ENCODE assay signal across 8 mouse cellular contexts in genomic region chr4:116220780-116221139, GRCm38 (mm10). TPM values are rescaled to one million over a fixed set of nuclear protein-coding genes. Genes with fewer than 3 reads are reported as not detected.
DNase-seq lines count a peak whose midpoint lies in the region; ATAC-seq and TF ChIP-seq lines count a peak whose summit lies in the region.

No protein-coding gene starts in this region.

- H3K9ac ChIP-seq in embryonic facial prominence, embryonic 13.5 days = peak overlapping the region; percentile 96
- H3K9ac ChIP-seq in hindbrain, postnatal 0 days (replicated peaks; ENCODE audit: low read length) = peak overlapping the region; percentile 83
- H3K9ac ChIP-seq in midbrain, embryonic 15.5 days = peak overlapping the region; percentile 88

- peak overlapping the region; percentile 84 for H3K4me3 ChIP-seq in lung, adult 2 months (replicated peaks; ENCODE audit: extremely low read depth, low read depth, low read length)
- peak overlapping the region; percentile 70 for H3K4me3 ChIP-seq in embryonic facial prominence, embryonic 13.5 days
- H3K4me3 ChIP-seq in hindbrain, postnatal 0 days (ENCODE audit: low read length) = peak overlapping the region; percentile 86
- peak overlapping the region; percentile 88 for H3K4me3 ChIP-seq in midbrain, embryonic 15.5 days

- no peaks in the 10 kb centered on the region for H3K9me3 ChIP-seq in embryonic facial prominence, embryonic 13.5 days
- H3K9me3 ChIP-seq in hindbrain, postnatal 0 days (ENCODE audit: low read length) = no peaks in the 10 kb centered on the region
- H3K9me3 ChIP-seq in midbrain, embryonic 15.5 days = no peaks in the 10 kb centered on the region

- no peaks in the 10 kb centered on the region for H3K36me3 ChIP-seq in embryonic facial prominence, embryonic 13.5 days
- H3K36me3 ChIP-seq in hindbrain, postnatal 0 days (ENCODE audit: insufficient read depth, low read length) = no peaks in the 10 kb centered on the region
- H3K36me3 ChIP-seq in midbrain, embryonic 15.5 days (replicated peaks) = no peaks in the 10 kb centered on the region

- no peaks in the 10 kb centered on the region for H3K27me3 ChIP-seq in embryonic facial prominence, embryonic 13.5 days
- H3K27me3 ChIP-seq in hindbrain, postnatal 0 days (ENCODE audit: insufficient read depth, low read length) = no peaks in the 10 kb centered on the region
- H3K27me3 ChIP-seq in midbrain, embryonic 15.5 days (replicated peaks) = no peaks in the 10 kb centered on the region

- TF ChIP-seq POLR2A in lung, adult 2 months (IDR thresholded peaks at IDR 0.05; ENCODE audit: borderline replicate concordance, extremely low read depth, low read depth, low read length) = peak; percentile 59; the same call in 1 of the 2 replicates

- peak overlapping the region; percentile 66 for H3K4me2 ChIP-seq in embryonic facial prominence, embryonic 13.5 days
- H3K4me2 ChIP-seq in hindbrain, postnatal 0 days (ENCODE audit: low read depth, low read length) = peak overlapping the region; percentile 68
- peak overlapping the region; percentile 59 for H3K4me2 ChIP-seq in midbrain, embryonic 15.5 days

- peaks cover 6% of the 10 kb centered on the region for H3K4me1 ChIP-seq in lung, adult 2 months (ENCODE audit: control insufficient read depth, insufficient read depth, low read length)
- 0 out of 2 replicates have a peak, but pooled peaks cover 4% of the 10 kb centered on the region for H3K4me1 ChIP-seq in embryonic facial prominence, embryonic 13.5 days
- H3K4me1 ChIP-seq in hindbrain, postnatal 0 days (ENCODE audit: insufficient read depth, low read length) = no peaks in the 10 kb centered on the region; the same call in 1 of the 2 replicates
- peaks cover 11% of the 10 kb centered on the region for H3K4me1 ChIP-seq in midbrain, embryonic 15.5 days

- H3K27ac ChIP-seq in embryonic facial prominence, embryonic 13.5 days = peak overlapping the region; percentile 100
- H3K27ac ChIP-seq in hindbrain, postnatal 0 days = peak overlapping the region; percentile 99
- peak overlapping the region; percentile 100 for H3K27ac ChIP-seq in midbrain, embryonic 15.5 days

- ATAC-seq in embryonic facial prominence, embryonic 13.5 days (ENCODE audit: insufficient number of reproducible peaks, insufficient read depth, low FRiP score, low TSS enrichment, low read depth) = peak; percentile 54
- ATAC-seq in hindbrain, postnatal 0 days = no peak
- no peak for ATAC-seq in midbrain, embryonic 15.5 days (replicated peaks)

- no peak for DNase-seq in lung, adult 2 months
- no peak for DNase-seq in lung, postnatal 36 days
- DNase-seq in hindbrain, postnatal 0 days (ENCODE audit: low spot score) = no peak
- DNase-seq in left cerebral cortex, adult 9 months (ENCODE audit: low spot score in 2 of 2) = no peak
- no peak for DNase-seq in thymus, postnatal 36 days
- no peak for DNase-seq in spleen, postnatal 36 days (ENCODE audit: low spot score in 2 of 2)

- WGBS in lung, adult 2 months = 2% methylated on average over 23 of the region's 26 CpGs
- under 1% methylated on average over 21 of the region's 26 CpGs for WGBS in embryonic facial prominence, embryonic 13.5 days
- 0% methylated on average over 25 of the region's 26 CpGs for WGBS in hindbrain, postnatal 0 days
- WGBS in midbrain, embryonic 15.5 days = 0% methylated on average over 26 of the region's 26 CpGs

- TF ChIP-seq CTCF in lung, adult 2 months (IDR thresholded peaks at IDR 0.05; ENCODE audit: insufficient read depth, low read length) = no peak
- TF ChIP-seq CTCF in hindbrain, postnatal 0 days (IDR thresholded peaks at IDR 0.05; ENCODE audit: low read depth) = no peak

RNA-seq across cellular contexts. Expression of gene Pik3r3, which starts 0.7 kb away (rescaled TPM):
- 23.5 and 23.8 TPM in 2 replicates for polyA plus RNA-seq in lung, adult 2 months (2012; rRNA removed)
- 28.9 and 31.6 TPM in 2 replicates for polyA plus RNA-seq in embryonic facial prominence, embryonic 13.5 days (2015; fragmentation: Nextera tagmentation; extraction: Ambion mirVana)
- total RNA-seq in hindbrain, postnatal 0 days (2014; rRNA removed) = 37.8 and 44.4 TPM in 2 replicates
- 37.7 and 39.8 TPM in 2 replicates for polyA plus RNA-seq in hindbrain, postnatal 0 days (2015; fragmentation: Nextera tagmentation; extraction: Ambion mirVana)
- polyA plus RNA-seq in midbrain, embryonic 15.5 days (2015; fragmentation: Nextera tagmentation; extraction: Ambion mirVana) = 81.1 and 89.7 TPM in 2 replicates

RNA-seq across cellular contexts. Expression of gene Gm49337, which starts 47.6 kb away (rescaled TPM):
- not detected in 2 replicates for polyA plus RNA-seq in lung, adult 2 months (2012; rRNA removed)
- polyA plus RNA-seq in embryonic facial prominence, embryonic 13.5 days (2015; fragmentation: Nextera tagmentation; extraction: Ambion mirVana) = not detected in 2 replicates
- not detected in 2 replicates for total RNA-seq in hindbrain, postnatal 0 days (2014; rRNA removed)
- not detected in 2 replicates for polyA plus RNA-seq in hindbrain, postnatal 0 days (2015; fragmentation: Nextera tagmentation; extraction: Ambion mirVana)
- not detected in 2 replicates for polyA plus RNA-seq in midbrain, embryonic 15.5 days (2015; fragmentation: Nextera tagmentation; extraction: Ambion mirVana)

RNA-seq across cellular contexts. Expression of gene 1700042G07Rik, which starts 47.6 kb away (rescaled TPM):
- polyA plus RNA-seq in lung, adult 2 months (2012; rRNA removed) = not detected in 2 replicates
- polyA plus RNA-seq in embryonic facial prominence, embryonic 13.5 days (2015; fragmentation: Nextera tagmentation; extraction: Ambion mirVana) = not detected in 2 replicates
- total RNA-seq in hindbrain, postnatal 0 days (2014; rRNA removed) = not detected in 2 replicates
- polyA plus RNA-seq in hindbrain, postnatal 0 days (2015; fragmentation: Nextera tagmentation; extraction: Ambion mirVana) = not detected in 2 replicates
- polyA plus RNA-seq in midbrain, embryonic 15.5 days (2015; fragmentation: Nextera tagmentation; extraction: Ambion mirVana) = not detected in 2 replicates

RNA-seq across cellular contexts. Expression of gene Tspan1, which starts 53.4 kb away (rescaled TPM):
- polyA plus RNA-seq in lung, adult 2 months (2012; rRNA removed) = 60.8 and 93.7 TPM in 2 replicates
- 0.98 and 1.0 TPM in 2 replicates for polyA plus RNA-seq in embryonic facial prominence, embryonic 13.5 days (2015; fragmentation: Nextera tagmentation; extraction: Ambion mirVana)
- total RNA-seq in hindbrain, postnatal 0 days (2014; rRNA removed) = 0.16 and 0.40 TPM in 2 replicates
- 0.21 and 0.34 TPM in 2 replicates for polyA plus RNA-seq in hindbrain, postnatal 0 days (2015; fragmentation: Nextera tagmentation; extraction: Ambion mirVana)
- 0.22 and 0.26 TPM in 2 replicates for polyA plus RNA-seq in midbrain, embryonic 15.5 days (2015; fragmentation: Nextera tagmentation; extraction: Ambion mirVana)
